11 mouse cellular contexts compared by ENCODE assay signal in the genomic region with DNA sequence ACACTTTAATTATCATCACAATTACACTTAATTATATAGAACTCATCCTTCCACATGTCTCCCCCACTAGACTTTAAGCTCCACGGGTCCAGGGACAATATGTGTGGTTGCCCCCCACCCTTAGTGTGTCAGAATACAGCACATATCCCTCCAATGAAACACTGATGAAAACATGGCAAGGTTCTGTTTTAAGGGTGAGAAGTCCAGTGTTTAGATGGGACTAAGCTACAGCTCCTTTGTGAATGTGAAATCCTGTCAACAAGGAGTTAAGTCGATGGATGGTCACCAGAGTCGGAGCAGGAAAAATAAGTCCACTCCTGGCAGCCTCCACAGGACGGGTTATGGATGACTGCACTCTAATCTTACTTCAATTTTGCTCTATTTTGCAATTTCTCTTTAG. TPM values are rescaled to one million over a fixed set of nuclear protein-coding genes. Genes with fewer than 3 reads are reported as not detected.
DNase-seq lines count a peak whose midpoint lies in the region; ATAC-seq and TF ChIP-seq lines count a peak whose summit lies in the region.
"Had no signal": no experiment of that assay in that cellular context is flagged by ENCODE, and none has a peak within 500 bp of the region (broad histone marks: within the 10 kb centered on the region; RNA-seq: fewer than 3 reads in every experiment).

No protein-coding gene starts in this region.

- peak overlapping the region; percentile 84 for H3K4me3 ChIP-seq in kidney, postnatal 0 days (replicated peaks; ENCODE audit: low read depth, low read length)
- H3K4me3 ChIP-seq in forebrain, embryonic 10.5 days, result peak overlapping the region; percentile 87
- H3K4me3 ChIP-seq in intestine, embryonic 15.5 days (replicated peaks), result 0 out of 2 replicates have a peak overlapping the region, but pooled peaks have one; percentile 9

- H3K9me3 ChIP-seq in kidney, postnatal 0 days (replicated peaks; ENCODE audit: low read length), result no peaks in the 10 kb centered on the region
- no peaks in the 10 kb centered on the region for H3K9me3 ChIP-seq in forebrain, embryonic 10.5 days
- H3K9me3 ChIP-seq in intestine, embryonic 15.5 days, result no peaks in the 10 kb centered on the region

- H3K27ac ChIP-seq in kidney, postnatal 0 days, result no peak overlapping the region
- H3K27ac ChIP-seq in forebrain, embryonic 10.5 days, result no peak overlapping the region
- no peak overlapping the region for H3K27ac ChIP-seq in intestine, embryonic 15.5 days

- no peak for TF ChIP-seq CTCF in kidney, postnatal 0 days (IDR thresholded peaks at IDR 0.05; ENCODE audit: low read depth)

- no peaks in the 10 kb centered on the region for H3K36me3 ChIP-seq in kidney, postnatal 0 days (ENCODE audit: insufficient read depth, low read length)
- H3K36me3 ChIP-seq in forebrain, embryonic 10.5 days (replicated peaks), result no peaks in the 10 kb centered on the region
- H3K36me3 ChIP-seq in intestine, embryonic 15.5 days, result no peaks in the 10 kb centered on the region

- H3K9ac ChIP-seq in kidney, postnatal 0 days (ENCODE audit: low read depth, low read length), result no peak overlapping the region
- H3K9ac ChIP-seq in intestine, embryonic 15.5 days, result no peak overlapping the region

- WGBS in kidney, postnatal 0 days, result 4% methylated on average over 4 of the region's 4 CpGs
- WGBS in forebrain, embryonic 10.5 days, result 8% methylated on average over 4 of the region's 4 CpGs
- 9% methylated on average over 4 of the region's 4 CpGs for WGBS in intestine, embryonic 15.5 days

- no peaks in the 10 kb centered on the region; the same call in 1 of the 2 replicates for H3K4me1 ChIP-seq in kidney, postnatal 0 days (replicated peaks; ENCODE audit: insufficient read depth, low read length)
- H3K4me1 ChIP-seq in forebrain, embryonic 10.5 days, result peaks cover 59% of the 10 kb centered on the region
- peaks cover 11% of the 10 kb centered on the region; the same call in 1 of the 2 replicates for H3K4me1 ChIP-seq in intestine, embryonic 15.5 days (replicated peaks)

- H3K27me3 ChIP-seq in kidney, postnatal 0 days (ENCODE audit: insufficient read depth, low read length), result no peaks in the 10 kb centered on the region
- peaks cover 4% of the 10 kb centered on the region for H3K27me3 ChIP-seq in forebrain, embryonic 10.5 days (ENCODE audit: poor library complexity, severe bottlenecking)
- H3K27me3 ChIP-seq in intestine, embryonic 15.5 days (replicated peaks), result no peaks in the 10 kb centered on the region
- H3K27me3 ChIP-seq: Patski had no signal

- DNase-seq in kidney, postnatal 0 days (ENCODE audit: low spot score), result peak; percentile 57
- DNase-seq in kidney, postnatal 36 days, result no peak
- no peak for DNase-seq in forebrain, embryonic 10.5 days (ENCODE audit: extremely low spot score, low spot score)
- DNase-seq in retina, embryonic 14.5 days (ENCODE audit: low spot score), result peak; percentile 35
- DNase-seq in urinary bladder, postnatal 25 days (ENCODE audit: low spot score), result no peak
- DNase-seq in cerebellum, postnatal 25 days, result no peak
- DNase-seq in thymus, postnatal 25 days, result no peak
- DNase-seq: layer of hippocampus, adult 9-11 months had no signal

- peak overlapping the region; percentile 63 for H3K4me2 ChIP-seq in kidney, postnatal 0 days (ENCODE audit: low read length)
- H3K4me2 ChIP-seq in intestine, embryonic 15.5 days (replicated peaks), result peak overlapping the region; percentile 46

- no peak for ATAC-seq in kidney, postnatal 0 days (replicated peaks; ENCODE audit: low FRiP score, low read depth)
- no peak for ATAC-seq in intestine, embryonic 15.5 days
- ATAC-seq: Patski had no signal

RNA-seq across cellular contexts. Expression of gene Bmpr1a, which starts 2.8 kb away (rescaled TPM):
- 35.8 and 37.1 TPM in 2 replicates for polyA plus RNA-seq in kidney, postnatal 0 days (2015; fragmentation: Nextera tagmentation; extraction: Ambion mirVana)
- polyA plus RNA-seq in forebrain, embryonic 10.5 days (2016; fragmentation: Nextera tagmentation; extraction: Ambion mirVana), result 44.5 and 47.6 TPM in 2 replicates
- 34.8 and 41.3 TPM in 2 replicates for polyA plus RNA-seq in intestine, embryonic 15.5 days (2015; fragmentation: Nextera tagmentation; extraction: Ambion mirVana)

RNA-seq across cellular contexts. Expression of gene 9230112D13Rik, which starts 22.3 kb away (rescaled TPM):
- polyA plus RNA-seq in kidney, postnatal 0 days (2015; fragmentation: Nextera tagmentation; extraction: Ambion mirVana), result not detected in 2 replicates
- not detected in 2 replicates for polyA plus RNA-seq in forebrain, embryonic 10.5 days (2016; fragmentation: Nextera tagmentation; extraction: Ambion mirVana)
- polyA plus RNA-seq in intestine, embryonic 15.5 days (2015; fragmentation: Nextera tagmentation; extraction: Ambion mirVana), result not detected in 2 replicates
- polyA plus RNA-seq: cortical plate, adult 2 months; Patski had no signal

Comparison
In these comparisons a context has a peak if more than half of its experiments do, and no peak if none do; other contexts are left out.
1. DNase-seq: peak in kidney, postnatal 0 days (single experiment) and retina, embryonic 14.5 days (single experiment); none in kidney, postnatal 36 days (0 of 2), forebrain, embryonic 10.5 days (single experiment), urinary bladder, postnatal 25 days (single experiment), cerebellum, postnatal 25 days (0 of 2) and thymus, postnatal 25 days (single experiment).
2. H3K4me3 ChIP-seq: peak in every context shown above with its lines; median percentile 87 in forebrain, embryonic 10.5 days; 84 in kidney, postnatal 0 days; 9 in intestine, embryonic 15.5 days.